Mouse (Mus musculus): ENCODE results near the gene Ccdc9b.
A peak's percentile ranks its signal among the peaks of the same experiment; 100 is the strongest.

Ccdc9b gene

GRCm38 (mm10) chr2:118775846-118776245 lies 13.4 kb upstream of the Ccdc9b start:
- no peak for DNase-seq

- DNase-seq = no peak
Observed at GRCm38 (mm10) chr2:118775396-118775795, 12.9 kb upstream of the Ccdc9b start.

GRCm38 (mm10) chr2:118774536-118774935 lies 12.1 kb upstream of the Ccdc9b start:
- DNase-seq = no peak

- no peak for DNase-seq
Observed at GRCm38 (mm10) chr2:118772158-118772874, 9.9 kb upstream of the Ccdc9b start, which contains the start of gene Phgr1. Gene Phgr1, plus strand, starts transcription at chr2:118772769.

GRCm38 (mm10) chr2:118766041-118767033 lies 3.9 kb upstream of the Ccdc9b start:
- DNase-seq = no peak

GRCm38 (mm10) chr2:118764875-118765274 lies 2.4 kb upstream of the Ccdc9b start:
- DNase-seq = no peak

- DNase-seq = peak; percentile 67
Observed at GRCm38 (mm10) chr2:118764094-118764831, 1.8 kb upstream of the Ccdc9b start.

- peak; percentile 48 for DNase-seq
Observed at GRCm38 (mm10) chr2:118763469-118763868, 1.0 kb upstream of the Ccdc9b start.

- no peak for DNase-seq
Observed at GRCm38 (mm10) chr2:118762784-118763148, 305 bp upstream of the Ccdc9b start.

GRCm38 (mm10) chr2:118761358-118761757 lies 1.1 kb downstream of the Ccdc9b start:
- DNase-seq = no peak

GRCm38 (mm10) chr2:118760311-118761025 lies 2.0 kb downstream of the Ccdc9b start:
- no peak for DNase-seq

- DNase-seq = peak; percentile 77
Observed at GRCm38 (mm10) chr2:118759828-118760227, 2.6 kb downstream of the Ccdc9b start.

GRCm38 (mm10) chr2:118756103-118756502 lies 6.4 kb downstream of the Ccdc9b start:
- no peak for DNase-seq

GRCm38 (mm10) chr2:118755407-118755806 lies 7.1 kb downstream of the Ccdc9b start:
- DNase-seq = no peak

- DNase-seq = no peak
Observed at GRCm38 (mm10) chr2:118754143-118754542, 8.3 kb downstream of the Ccdc9b start.

- no peak for DNase-seq
Observed at GRCm38 (mm10) chr2:118752792-118753108, 9.7 kb downstream of the Ccdc9b start.

GRCm38 (mm10) chr2:118751896-118752791 lies 10.3 kb downstream of the Ccdc9b start:
- DNase-seq = no peak

GRCm38 (mm10) chr2:118750476-118750875 lies 12.0 kb downstream of the Ccdc9b start:
- DNase-seq = no peak

GRCm38 (mm10) chr2:118749341-118749884 lies 13.0 kb downstream of the Ccdc9b start:
- no peak for DNase-seq

GRCm38 (mm10) chr2:118747301-118747960 lies 15.0 kb downstream of the Ccdc9b start:
- DNase-seq = peak; percentile 73

All from kidney, postnatal 10 days (tissue).